Mouse (Mus musculus) lung, postnatal 10 days (tissue): Measurements from ENCODE around the gene E4f1.
"Not testable (repeated sequence)": the region's sequence is repeated elsewhere in the genome, so short reads cannot be mapped to it uniquely, and the experiment has no call there.

Experiments
- DNase-seq: peaks from one replicate; pipeline ENCODE4 v3.0.0; 2021

E4f1 gene

DNA sequence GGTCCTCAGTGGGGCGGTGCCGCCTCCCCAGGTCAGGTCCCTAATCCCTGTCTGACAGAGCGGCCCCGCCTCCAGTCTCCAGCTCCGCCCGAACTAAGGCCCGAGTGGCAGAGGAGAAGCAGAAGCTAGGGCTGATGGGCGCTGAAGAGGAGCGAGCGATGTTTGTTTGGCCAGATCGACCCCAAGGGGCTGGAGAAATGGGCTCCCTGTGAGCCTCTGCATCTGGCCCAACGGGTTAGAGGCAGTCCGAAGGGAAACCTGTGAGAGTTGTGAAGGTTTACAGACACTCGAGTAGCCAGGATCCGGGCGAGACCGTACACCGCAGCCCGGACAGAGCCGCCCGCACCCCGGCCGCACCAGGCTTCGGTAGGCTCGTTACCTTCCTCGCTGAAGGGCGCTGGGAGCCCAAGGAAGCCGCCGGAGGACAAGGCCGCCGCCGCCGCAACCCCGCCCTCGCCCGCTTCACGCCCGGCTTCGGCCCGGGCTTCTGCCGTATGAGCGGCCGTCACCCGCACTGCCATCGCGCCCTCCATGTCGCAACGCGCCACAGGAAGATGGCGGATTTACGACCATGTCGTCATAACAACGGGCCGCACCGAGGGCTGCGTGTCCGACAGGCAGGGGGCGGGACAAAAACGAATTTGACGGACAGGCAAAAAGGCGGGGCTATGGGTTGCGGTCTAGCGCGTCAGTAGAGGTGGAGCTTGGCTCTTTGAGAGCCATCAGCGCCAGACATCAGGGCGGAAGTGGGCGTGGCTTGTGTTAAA is 15.2 kb downstream of the E4f1 start:
- peak; percentile 100 for DNase-seq

DNA sequence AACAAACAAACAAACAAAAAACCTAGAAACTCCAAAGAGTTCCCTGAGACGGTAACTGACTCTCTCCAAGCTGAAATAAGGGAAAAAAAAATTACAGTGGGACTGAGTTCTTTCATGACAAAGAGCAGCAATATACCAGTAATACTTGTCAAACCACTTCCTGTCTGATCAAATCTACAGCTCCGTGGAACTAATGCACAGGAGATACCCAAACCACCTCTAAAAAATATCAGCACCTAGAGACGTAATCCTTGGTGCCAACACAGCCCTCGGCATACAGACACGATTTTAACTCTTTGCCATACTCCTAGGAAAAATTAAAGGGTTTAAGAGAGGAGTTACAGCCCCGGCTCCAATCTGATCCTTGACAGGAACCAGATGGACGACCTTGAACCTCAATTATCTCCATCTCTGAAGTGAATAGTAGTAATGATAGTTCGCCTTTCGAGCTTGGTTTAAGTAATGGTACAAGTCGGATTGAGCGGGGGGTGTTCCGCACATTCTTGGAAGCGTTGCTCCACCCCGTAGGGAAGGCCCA is 15.8 kb downstream of the E4f1 start:
- DNase-seq = no peak

GRCm38 (mm10) chr17:24453372-24453771 is 16.7 kb downstream of the E4f1 start:
- no peak for DNase-seq

GRCm38 (mm10) chr17:24451220-24451619 is 18.9 kb downstream of the E4f1 start:
- DNase-seq = no peak

GRCm38 (mm10) chr17:24449507-24449906 is 20.6 kb downstream of the E4f1 start:
- DNase-seq = no peak

DNA sequence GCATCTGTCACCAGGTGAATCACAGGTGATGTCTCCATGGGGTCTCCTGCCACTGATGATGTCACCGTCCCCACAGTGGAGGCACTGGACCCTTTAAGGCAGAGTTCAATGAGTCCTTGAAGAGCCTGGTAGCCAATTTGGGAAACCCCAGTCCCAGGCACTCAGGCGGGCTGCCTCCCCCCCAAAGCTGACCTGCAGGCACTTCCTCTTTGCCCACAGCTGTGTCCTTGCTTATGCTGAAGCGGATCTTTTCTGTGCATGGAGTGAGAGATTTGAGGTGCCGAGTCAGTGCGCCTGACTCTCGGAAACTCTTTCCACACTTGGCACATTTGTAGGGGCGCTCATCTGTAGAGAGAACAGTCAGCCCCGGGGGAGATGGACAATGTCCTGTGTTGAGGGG is 23.5 kb downstream of the E4f1 start:
- no peak for DNase-seq

DNA sequence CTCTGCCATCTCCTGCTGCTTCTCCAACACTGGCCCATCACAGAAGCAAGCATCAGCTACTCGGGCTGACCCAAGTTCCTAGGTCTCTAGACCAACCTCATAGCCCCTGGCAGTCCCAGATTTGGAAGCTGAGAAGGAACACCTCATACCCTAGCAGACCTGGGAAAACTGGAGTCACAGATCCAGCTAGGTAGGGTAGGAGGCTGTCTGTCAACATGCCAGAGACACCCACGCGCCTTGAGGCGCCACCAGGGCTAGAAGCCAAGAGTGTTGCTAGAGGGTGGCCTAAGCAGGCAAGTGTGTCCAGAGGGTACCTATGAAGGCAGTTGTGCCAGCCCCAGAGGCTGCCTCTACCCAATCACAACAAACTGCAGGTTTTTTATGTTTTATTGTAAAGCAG is 26.7 kb downstream of the E4f1 start:
- DNase-seq = no peak

GRCm38 (mm10) chr17:24442632-24443155 is 27.4 kb downstream of the E4f1 start, which contains the start of gene Dnase1l2:
Gene Dnase1l2 (minus strand): TSS chr17:24443105.
- DNase-seq = no peak

- no peak for DNase-seq
Measured at GRCm38 (mm10) chr17:24442107-24442506, 28.0 kb downstream of the E4f1 start.

GRCm38 (mm10) chr17:24441148-24441547 is 29.0 kb downstream of the E4f1 start:
- no peak for DNase-seq

- no peak for DNase-seq
Measured at GRCm38 (mm10) chr17:24440377-24440776, 29.7 kb downstream of the E4f1 start.

DNA sequence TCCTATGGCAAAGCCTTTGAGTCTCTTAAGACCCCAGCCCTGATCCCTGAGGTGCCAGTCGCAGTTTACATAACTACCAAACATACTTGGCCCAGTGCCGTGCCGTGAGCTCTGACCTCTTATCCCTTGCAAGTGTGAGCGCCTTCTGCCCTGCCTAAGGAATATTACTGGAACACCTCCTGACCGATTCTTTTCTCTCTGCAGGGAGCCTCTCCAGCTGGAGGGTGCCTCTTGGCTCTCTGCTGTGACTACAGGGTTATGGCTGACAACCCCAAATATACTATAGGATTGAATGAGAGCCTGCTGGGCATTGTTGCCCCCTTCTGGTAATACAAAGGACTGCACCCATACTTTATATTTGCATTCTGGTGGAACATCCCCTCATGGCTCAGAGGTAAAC is 33.1 kb downstream of the E4f1 start:
- DNase-seq = peak; percentile 55

DNA sequence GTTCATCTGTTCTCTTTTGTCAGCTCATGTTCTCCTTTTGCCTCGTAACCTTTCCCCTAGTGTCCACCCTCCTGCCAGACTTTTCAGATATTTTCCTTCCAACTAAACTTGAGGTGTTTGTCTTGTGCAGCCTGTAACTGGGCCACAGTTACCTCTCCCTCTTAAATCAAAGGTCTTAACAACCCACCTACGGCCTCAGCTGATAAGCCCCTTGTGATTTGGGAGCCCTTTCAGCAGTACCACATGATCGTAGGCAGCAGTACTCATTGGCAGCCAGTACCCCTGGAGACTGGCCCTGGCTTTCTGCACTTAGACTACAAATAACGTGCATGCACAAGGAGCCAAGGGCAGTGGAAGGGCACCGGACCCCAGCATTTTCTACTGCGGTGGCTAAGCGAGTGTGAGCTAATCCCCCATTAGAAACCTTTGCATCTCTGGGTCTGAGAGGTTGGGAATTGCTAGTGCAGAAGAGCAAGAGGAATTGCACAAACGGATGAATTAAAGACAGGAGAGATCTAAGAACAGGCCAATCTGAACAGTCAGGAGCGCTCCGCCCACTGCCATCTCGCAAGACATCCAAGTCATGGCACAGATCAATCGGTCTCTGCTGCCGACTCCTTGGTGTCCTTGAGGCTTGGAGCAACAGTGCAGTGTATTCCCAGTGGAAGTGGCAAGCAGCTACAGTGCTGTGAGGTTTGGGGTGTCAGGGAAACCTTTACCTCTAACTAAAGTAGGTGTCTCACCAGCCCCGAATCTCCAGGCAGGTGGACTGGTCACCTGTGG is 40.7 kb downstream of the E4f1 start:
- no peak for DNase-seq

DNA sequence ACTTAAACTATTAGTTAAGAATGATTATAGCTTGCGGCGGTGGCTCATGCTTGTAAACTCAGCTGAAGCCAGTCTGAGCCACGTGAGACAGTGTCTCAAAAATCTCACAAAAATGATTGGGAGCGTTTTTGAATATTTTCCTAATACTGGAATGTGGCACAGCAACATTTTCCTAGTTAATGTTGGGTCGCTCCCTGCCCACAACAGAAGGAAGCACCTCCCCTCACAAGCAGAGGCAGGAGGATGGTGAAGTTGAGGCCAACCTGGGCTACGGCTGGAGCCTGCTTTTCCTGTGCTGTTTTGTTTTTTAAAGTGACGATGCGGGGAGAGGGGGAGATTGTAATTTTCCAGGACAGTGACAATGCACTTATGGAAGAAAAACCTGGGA is 42.9 kb downstream of the E4f1 start:
- DNase-seq = no peak

DNA sequence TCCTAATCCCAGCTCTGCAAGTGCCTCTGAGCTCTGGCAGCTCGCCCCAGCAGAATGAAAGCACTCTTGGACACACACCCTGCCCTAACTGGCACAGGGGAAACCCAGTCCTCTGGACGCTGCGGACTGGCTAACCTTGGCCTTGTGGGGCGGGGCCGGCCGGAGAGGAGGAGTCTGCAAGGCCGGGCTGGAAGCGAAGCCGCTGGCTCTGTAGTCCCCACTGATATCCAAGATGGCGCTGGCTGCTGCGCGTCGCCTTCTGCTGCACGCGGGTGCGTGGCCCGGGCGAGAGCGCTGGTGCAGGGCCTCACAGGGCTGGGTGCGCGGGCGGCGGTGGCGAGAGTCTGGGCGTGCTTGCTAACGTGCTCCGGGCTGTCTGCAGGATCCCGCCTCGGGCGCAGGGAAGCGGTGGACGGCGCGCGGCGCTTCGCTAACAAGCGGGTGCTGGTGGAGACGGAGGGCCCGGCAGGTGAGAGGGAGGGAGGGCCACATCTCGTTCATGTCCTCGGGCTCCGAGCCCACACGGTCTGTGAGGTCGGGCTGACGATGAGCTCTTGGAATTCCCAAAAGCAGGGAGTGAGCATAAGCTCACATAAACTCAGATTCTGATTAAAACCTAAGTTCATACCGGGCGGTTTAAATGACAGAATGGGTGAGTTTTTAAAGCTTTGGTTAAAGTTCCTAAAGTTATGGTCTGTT is 43.5 kb downstream of the E4f1 start, which contains the start of gene Eci1:
TSS of gene Eci1 (plus strand) at position 171 of the 699 bp plus-strand sequence.
- DNase-seq = peak; percentile 99

DNA sequence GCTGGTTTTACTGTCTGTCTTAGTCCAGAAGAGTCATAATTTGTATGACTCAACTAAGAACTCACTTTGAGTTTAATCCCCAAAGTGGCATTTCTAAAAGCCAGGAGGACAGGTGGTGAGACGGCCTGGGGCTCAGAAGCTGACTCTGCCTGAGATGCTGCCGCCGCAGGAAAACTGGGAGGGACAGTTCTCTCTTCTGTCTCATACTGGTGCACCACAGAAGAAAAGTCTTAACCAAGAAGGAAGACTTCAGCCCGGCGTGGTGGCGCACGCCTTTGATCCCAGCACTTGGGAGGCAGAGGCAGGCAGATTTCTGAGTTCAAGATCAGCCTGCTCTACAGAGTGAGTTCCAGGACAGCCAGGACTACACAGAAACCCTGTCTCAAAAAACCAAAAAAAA is 44.2 kb downstream of the E4f1 start:
- DNase-seq = no peak

GRCm38 (mm10) chr17:24425326-24425725 is 44.8 kb downstream of the E4f1 start:
- not testable (repeated sequence) for DNase-seq

DNA sequence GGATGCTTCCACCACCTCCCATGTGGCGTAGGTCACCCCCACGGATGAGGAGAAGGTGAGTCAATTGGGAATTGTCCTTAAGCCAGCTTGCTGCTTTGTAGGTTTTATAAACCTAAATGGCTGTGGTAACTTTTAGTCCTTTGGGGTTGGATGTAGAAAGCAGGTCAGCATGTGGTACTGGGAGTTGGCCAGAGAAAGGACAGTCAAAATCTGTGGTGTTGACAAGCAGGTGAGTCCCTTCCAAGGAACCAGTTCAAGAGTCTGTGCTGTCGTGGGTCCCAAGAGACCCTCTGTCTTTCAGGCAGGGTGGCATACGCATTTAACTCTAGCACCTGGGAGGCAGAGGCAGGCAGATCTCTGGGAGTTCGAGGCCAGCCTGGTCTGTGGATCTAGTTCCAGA is 45.6 kb downstream of the E4f1 start:
- no peak for DNase-seq

DNA sequence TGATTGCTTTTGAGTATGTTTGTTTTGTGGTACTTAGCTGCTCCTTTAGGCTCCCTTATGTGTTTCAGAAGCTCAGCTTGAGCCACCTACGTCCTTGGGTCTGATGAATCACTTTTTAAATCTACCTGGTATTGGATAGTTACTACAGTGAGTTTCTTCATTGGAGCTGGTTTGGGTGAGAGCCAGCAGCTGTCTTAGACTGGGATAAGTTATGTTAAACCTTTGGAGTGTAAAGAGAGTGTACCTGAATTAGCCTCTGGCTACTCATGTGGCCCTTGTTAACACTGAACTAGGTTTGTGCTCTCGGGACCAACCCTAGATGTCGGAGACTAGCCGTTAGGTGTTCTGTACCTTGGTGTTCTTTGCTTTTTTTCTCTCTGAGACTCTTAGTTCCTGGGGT is 47.0 kb downstream of the E4f1 start:
- DNase-seq = no peak

GRCm38 (mm10) chr17:24416051-24416652 is 54.0 kb downstream of the E4f1 start:
- DNase-seq = no peak

GRCm38 (mm10) chr17:24415011-24415410 is 55.1 kb downstream of the E4f1 start:
- DNase-seq = no peak

DNA sequence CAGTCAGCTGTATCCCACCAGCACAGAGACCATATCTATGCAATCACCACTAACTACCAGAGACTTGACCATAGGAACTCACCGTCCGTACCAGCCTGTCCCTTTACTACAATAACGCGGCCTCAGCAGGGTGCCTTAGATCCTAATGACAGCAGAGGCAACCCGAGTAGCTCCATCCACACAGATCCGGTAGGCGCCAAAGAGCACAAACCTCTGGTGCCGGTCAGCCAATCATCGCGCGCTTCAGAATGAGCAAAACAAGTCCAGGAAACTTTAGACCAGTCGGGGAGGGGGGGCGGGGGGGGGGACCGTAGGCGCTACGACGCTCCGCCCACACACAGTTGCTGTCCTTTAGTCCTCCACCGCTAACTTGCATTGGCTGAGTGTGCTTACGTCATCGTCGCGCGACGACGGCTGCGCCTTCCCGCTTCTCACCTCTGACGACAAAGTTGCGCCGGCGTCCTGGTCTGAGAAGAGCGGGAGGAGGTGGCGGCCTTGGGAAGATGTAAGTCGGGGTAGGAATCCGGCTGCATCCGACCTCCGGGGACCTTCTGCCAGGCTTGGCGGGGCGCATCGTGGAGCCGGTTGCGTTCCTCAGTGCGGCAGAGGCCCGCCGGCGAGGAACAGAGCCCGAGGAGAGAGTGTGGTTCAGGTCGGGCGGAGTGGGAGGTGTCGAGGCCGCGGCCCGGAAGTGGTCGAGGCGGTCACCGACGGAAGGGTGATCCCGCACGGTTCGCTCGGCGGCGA is 55.7 kb downstream of the E4f1 start, which contains the start of gene Rnps1:
TSS of gene Rnps1 (plus strand) at position 336 of the 747 bp plus-strand sequence.
- peak; percentile 97 for DNase-seq
